Mouse (Mus musculus): ENCODE data around the gene Rps6ka5.

The Rps6ka5 gene

DNA sequence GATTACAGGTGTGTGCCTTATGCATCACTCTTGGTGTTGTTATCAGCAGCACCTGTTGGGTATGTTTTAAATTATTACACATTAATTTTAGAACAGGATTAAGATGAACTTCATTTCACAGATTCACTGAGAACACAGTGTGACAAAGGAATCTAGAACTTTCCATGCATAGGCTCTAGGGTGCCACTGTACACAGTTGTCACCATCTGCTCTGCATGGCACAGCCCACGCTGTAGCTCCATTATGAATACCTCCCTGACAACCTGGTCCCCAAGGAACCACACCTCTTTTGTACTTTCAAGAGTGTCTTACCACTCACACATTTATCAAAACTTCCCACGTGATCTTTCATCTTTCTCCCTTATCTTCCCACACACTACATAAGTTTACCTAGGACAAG, 140.2 kb downstream of the Rps6ka5 start:
- no peak for DNase-seq

DNA sequence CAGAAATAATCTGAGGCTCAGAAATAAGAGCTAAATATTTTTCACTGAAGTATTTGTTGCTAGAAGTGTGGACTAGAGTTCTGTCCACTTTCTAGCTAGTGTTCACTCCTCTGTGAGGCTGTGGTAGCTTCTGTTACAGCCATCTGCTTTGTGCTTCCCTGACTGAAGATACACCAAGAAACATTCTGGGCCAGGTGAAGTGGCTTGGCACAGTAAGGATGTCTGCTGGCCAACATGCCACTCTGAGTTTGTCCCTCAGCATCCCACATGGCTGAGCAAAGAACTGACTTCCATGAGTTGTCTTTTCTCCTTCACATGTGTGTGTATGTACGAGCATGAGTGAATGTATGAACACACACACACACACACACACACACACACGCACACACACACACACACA, 147.6 kb downstream of the Rps6ka5 start:
- DNase-seq, result no peak

DNA sequence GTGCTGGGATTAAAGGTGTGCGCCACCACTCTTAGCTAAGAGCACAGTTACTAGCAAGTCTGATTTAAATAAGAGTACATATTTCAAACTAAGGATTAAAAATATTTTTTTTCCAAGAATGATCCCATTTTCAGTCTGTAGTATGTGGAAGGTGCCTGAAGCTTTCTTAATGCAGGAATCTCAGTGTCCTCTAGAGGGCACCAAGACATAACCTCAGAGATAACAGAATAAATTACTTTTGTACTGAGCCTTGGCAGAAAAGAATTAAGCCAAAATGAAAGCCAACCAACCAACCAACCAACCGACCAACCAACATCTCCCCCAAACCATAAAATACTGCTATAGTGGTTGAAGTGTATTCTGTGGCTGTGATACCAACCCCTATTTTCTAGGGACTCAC, 148.5 kb downstream of the Rps6ka5 start:
- peak; percentile 80 for DNase-seq

DNA sequence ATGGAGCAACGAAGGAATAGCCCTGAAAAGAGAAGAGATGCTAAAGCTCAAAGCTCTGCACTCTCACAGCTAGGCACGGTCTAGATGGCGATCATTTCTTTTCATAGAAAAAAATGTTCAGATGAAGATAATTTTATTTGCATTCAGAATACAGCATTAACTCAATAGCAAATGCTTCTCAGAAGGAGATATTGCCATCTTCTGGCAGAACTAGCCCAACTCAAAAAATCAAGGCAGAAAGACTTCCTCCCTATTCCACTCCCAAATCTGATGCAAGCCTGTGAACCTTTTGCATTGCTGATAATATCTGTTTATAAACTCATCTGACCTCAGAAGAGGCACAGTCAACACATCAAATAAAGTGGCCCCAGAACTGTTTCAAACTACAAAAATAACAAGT, 151.0 kb downstream of the Rps6ka5 start:
- no peak for DNase-seq

DNA sequence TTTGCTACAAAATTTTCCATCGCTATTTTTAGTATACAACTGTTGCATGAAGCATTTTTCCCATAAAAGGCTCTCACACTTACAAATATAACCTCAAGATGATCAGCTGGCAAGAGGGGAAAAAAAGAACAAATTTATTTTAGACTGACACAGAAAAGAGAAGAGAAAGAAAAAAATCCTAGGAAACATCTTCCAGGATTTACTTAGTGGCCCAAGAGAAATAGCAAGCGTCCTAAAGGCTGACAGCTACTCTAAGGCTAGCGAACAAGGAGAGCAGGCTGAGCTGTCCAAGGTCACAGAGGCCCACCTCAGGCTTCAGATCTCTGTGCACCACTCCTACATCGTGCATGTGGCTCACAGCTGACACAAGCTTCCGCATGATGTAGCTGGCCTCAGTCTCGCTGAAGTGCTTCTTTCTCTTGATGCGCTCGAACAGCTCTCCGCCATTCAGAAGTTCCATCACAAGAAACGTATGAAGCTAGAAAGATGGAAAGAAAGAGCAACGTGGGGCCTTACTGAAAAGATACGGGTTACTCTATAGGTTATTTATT, 156.2 kb downstream of the Rps6ka5 start:
- DNase-seq, result no peak

DNA sequence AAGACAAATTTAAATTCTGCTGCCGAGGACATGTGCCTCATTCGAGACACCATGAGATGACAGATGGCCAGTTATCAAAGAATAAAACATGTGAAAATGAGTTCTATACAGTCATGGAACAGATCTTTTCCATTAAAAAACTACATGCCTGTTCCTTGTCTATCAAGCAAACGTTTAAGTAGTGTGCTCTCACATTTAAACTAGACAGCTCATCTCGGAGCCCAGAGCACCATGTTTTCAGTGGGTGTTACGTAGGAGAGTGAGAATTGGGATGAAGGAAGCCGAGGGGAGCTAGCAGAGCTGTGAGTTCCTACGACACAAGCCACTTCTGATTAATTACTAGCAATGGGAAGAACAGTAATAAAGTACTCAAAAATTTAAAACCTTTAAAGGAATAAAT, 158.0 kb downstream of the Rps6ka5 start:
- DNase-seq, result no peak

DNA sequence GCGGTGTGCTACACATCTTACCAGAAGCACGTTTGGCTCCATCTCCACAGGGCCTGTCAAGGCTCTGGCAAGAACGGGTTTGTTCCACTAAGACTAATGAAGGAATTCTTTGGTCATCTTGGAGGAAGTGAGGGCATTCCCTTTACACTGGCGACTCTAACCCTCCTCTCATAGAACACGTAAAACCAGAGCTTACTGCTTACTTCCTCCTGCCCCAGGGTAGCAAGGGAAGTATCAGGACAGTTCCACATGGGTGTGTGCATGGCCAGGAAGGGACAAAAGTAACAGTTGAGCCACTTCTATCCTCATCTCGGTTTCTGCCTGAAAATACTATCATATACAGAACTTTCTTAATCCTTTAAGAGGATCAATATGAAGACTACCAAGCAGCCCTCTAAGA, 158.7 kb downstream of the Rps6ka5 start:
- no peak for DNase-seq

DNA sequence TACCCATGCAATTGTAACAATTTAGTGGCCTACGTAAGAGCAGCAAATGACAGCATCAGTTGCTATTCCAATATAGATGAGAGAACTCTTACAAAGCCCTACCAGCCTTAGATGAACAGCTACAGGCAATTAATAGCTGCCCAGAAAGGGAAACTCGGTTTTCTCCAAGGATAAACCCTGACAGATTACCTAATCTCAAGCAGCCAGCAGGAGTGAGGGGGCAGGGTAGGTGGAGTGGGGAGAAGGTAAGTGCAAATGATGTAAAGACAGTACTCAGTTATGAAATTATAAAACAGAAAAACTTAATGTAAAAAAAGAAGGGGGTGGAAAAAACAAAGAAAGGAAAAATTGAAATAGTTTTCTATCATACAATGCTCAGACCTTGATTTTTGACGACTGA, 159.2 kb downstream of the Rps6ka5 start:
- no peak for DNase-seq

DNA sequence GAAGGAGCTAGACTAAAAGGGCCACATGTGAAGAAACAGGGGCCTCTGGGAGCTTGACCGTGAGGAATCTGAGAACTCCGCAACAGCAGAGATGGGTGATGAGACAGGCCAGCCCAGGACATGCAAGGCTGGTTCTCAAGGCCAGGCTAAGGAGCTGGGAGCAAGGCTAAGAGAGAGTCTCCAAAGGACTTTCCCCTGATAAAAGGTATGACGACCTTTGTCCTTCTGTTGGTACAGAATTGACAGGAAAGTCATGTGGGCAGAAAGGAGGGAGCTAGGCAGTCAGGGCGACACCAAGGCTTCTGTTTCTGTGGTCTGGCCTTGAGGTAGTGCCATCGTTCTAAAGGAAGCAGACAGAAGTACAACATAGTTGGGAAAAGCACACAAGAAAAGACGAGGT, 173.1 kb downstream of the Rps6ka5 start:
- no peak for DNase-seq

DNA sequence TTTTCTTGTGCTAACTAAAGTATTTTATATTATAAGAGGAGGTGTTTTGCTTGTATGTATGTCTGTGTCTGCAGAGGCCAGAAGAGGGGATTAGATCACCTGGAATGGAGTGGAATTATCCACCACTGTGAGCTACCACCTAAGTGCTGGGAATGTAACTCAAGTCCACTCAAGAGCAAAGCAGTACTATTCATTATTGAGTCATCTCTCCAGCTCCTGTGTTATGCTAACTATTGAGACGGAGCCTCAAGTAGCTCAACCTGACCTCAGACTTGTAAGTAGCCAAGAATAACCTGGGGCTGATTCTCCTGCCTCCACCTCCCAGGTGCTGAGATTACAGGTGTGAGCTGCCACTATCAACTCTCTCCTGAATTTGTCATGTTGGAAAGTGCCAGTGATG, 174.8 kb downstream of the Rps6ka5 start:
- DNase-seq, result no peak

DNA sequence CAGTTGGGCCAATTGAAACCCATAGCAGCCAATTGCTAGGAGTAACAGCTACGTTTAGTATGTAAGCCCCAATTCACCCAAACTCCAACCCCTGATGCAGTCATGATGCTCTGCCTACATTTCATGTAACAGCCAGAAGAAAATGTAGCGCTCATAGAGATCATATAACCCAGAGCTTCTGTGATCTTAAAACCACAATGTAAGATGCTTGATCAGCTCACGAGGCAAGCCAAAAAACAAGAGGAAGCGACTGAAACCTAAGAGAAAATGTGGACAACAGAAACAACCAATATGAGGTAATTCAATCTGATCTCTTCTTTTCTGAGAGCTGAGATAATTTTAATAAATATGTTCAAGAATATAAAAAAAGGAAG, 182.6 kb downstream of the Rps6ka5 start:
- DNase-seq, result no peak

DNA sequence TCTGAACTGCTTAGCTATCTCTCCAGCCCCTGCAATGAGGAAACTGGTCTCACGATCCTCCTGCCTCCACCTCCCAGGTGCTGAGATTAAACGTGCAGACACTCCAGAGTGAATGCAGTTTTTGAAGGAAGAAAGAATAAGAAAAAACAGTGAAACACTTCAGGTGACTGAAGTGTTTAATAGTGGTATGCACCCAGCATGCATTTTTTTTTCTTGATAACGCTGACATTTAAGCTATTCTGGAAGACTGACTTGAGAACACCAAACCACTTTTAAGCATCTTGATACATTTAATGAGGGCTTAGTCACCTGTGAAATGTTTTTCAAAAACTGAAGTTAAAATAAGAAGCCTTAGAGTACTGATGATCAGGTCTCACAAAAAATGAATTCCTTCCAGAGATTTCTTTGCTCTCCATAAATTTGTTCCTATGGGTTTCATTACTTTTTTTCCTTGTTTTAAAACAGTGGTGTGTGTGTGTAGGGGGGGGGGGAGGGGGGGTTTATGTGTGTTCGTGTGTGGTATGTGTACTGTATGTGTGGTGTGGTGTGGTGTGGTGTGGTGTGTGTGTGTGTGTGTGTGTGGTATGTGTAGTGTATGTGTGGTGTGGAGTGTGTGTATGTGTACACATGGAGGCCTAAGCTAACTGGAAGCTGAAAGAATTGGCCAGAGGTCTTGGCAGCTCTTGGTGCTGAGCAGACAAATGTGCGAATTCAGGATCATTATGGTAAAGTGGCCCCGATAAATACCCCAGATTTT, 183.2 kb downstream of the Rps6ka5 start:
- no peak for DNase-seq

DNA sequence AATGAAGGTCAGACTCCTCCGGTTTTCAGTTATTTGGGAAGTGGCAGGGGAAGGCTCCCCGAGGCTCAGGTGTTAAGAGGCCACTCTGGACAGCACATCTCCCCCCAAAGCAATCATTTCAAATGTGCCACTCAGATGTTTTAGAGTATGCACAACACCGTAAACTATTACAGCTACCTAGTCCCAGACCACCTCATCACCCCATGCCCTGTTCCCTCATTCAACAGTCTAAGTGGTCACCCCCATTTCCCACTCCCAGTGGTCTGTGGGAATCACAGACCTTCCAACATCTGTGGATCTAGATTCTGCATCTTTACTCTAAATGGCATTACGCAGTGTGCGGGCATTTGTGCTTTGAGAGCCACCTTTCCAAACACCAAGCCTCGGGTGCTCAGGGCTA, 184.3 kb downstream of the Rps6ka5 start:
- no peak for DNase-seq

DNA sequence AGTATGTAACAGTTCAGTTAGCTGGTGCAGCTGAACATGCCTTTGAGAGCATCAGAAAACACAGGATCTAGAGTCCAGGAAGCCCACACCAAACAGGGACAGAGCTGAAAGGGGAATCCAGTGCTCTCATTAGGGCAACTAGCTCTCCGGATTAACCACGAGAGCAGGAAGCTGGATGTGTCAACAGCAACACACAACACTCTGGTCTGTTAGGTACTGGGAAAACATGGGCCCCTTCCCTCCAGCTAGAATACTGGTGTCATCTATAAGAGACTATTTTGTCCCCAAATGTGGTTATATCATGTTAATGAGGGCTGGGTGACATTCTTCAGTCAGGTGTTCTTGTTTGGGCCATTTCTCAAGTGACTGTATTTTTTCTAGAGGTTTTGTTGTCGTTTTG, 184.7 kb downstream of the Rps6ka5 start:
- DNase-seq, result no peak

DNA sequence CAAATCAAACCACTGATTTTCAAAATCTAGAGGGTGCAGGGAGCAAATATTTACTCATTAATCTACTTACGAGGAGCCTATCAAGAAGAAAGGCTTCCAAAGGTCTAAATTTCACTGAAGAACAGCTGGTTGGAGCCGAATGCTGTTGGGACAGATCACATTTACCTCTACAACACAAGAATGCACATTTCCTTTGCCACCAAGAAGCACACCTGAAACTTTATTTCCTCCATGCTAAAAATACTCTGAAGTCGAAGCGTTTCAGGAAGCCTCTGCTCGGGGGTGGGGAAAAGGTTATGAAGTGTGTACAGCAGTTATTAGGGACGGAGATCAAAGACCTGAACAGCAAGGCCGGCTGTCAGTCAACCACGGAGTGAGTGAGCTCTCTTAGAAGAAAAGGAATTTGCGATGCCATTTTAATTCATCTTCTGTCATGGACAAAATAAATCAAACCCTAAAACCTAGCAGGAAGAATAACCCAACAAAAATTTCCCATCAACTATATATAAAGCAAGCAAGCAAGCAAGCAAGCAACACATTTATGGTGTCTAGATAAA, 187.5 kb downstream of the Rps6ka5 start:
- DNase-seq, result no peak

DNA sequence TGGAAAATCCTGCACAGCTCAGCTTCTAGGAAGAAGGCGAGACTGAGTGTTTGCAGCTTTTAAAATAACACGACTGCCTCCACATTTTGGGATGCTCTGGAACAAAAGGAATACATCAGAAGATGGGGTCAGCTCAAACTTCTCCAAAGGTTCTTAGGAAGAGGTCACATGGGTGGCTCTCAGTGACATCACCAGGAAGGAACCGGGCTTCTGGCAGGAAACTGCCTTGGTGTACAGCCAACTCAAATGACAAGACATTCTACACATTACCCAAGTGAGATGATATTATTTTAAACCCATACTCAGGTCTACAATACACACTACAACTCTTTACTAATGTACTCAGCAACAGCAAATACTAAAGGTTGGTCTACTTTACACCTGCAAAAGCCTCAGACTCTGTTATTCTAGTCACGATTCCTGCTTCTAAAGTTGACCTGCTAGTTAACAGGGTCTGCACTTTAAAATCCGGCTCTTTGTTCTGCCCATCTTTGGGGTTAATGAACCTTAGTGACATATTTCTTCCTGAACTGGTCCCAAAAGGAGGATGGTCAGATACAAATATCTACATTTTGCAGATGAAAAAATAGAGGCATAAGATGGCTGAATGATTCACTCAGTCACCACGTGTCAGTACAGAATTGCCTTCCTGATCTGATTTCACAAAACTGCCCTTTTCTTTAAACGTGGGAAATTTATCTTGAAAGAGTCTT, 188.2 kb downstream of the Rps6ka5 start:
- peak; percentile 80 for DNase-seq

DNA sequence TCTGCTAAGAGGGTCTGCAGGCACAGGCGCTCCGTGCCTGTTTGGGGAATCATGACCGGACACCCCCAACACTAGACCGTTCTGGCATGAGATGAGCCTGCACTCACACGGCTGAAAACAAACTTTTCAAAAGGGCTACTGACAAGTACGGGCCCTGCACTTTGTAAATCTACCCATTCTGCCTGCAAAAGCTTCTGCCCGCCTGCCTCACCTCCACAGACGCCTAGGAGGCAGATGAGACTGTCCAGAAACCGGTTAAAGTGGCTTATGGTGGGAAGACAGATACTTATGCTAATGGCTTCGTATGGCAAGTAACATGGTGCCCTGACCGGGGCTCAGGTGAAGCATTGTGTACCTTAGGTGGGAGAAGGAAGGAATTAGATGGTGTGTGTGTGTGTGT, 189.7 kb downstream of the Rps6ka5 start:
- DNase-seq, result no peak

DNA sequence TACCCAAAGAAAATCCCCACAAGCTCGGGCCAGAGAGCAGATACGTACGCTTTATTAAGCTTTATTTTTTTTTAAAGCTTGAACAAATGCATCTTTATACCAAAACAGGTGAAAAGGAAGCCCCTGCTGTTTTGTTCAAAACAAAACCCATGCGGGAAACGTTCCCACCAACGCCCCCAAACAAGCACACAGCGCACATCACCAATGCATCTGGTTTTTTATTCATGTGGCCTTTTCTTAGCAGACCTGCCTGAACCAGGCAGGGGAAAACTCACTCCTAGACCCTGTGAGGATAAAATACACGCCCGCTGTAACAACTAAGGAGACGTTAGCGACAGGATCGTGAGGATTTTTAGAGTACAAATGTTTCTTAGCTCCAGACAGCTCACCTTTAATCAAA, 191.8 kb downstream of the Rps6ka5 start:
- DNase-seq, result no peak

DNA sequence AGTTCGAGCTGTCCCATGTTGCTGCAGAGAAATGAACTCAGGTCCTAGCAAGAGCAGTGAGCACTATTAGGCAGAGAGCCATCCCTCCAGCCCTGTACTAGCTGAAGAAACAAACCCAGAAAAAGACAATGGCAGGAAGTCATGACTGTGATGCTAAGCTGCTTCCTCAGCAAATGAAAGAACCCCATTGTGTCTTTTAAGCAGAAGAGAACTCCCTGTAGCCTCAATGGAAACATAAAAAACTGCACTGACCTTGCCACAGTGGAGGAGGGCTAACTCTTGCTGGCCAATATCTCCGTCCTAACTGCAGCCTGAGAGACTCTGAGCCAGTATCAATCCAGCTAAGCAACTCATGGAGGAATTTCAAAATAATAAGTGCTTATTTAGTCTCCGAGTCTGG, 192.8 kb downstream of the Rps6ka5 start:
- peak; percentile 75 for DNase-seq

DNA sequence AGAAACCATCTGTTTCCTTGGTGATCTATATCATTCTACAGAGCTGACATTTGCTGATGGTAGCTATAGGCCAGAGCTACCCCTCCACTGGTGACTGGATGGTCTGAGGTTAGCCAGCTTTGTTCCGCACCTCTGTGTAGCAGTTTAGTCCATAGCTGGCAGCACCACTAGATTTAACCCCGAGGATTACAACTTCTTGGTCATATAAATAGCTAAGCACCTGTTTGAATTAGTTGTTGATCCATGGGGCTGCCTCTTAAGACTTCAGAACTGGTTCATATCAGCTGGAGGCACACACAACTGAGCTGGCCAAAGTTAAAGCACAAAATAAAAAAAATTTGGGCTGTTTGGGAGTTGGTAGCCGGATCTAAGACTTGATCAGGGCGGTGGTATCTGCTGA, 193.6 kb downstream of the Rps6ka5 start:
- DNase-seq, result no peak

DNA sequence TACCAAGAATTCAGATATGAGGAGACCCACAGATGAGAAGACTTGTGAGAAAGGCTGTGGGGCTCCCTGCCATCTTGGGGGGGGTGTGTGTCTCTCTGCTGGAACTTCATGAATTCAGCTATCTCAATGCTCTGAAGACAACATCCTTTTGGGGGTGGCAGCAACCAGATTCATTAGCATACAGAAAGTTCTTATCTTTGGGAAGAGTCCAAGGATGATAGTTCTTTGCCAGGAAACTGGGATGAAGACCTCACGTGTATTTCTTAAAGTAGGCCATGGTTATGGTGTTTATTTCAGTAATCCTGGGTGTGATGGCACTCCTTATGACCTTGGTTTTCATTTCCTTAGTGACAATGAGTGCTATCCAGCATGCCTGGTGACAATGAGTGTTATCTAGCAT, 195.0 kb downstream of the Rps6ka5 start:
- peak; percentile 24 for DNase-seq

DNA sequence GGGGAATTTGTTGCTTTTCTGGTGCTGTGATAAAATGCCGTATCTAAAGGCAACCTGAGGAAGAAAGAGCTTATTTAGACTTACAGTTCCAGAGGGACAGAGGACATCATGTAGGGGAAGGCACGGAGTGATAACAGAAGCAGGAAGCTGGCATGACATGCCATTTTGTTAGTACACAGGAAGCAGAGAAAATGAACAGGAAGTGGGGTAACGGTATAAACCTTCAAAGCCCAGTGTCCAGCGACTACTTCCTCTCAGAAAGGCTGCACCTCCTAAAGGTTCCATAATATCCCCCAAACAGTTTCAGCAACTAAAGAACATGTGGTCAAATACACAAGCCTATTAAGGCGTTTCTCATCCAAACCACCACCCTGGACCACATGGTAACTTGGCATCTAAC, 195.9 kb downstream of the Rps6ka5 start:
- DNase-seq, result peak; percentile 35

DNA sequence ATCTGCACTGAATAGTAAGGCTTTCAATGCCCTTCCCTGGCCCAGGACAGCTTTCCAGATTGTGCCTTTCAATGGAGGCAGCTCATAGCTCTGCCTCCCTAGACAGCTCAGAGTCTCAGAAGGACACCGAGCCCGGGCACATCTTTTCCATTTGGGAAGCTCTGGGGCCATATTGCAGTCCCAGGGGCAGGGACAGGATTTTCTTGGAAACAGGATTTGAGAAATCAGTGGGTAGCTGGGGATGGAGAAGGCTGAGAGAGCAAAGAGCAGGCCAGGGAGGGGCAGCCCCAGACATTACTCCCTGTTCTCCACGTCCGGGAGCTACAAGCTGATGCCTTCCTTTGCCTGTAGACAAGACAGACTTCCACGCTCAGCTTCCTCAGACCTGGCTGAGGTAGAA, 197.1 kb downstream of the Rps6ka5 start:
- no peak for DNase-seq

DNA sequence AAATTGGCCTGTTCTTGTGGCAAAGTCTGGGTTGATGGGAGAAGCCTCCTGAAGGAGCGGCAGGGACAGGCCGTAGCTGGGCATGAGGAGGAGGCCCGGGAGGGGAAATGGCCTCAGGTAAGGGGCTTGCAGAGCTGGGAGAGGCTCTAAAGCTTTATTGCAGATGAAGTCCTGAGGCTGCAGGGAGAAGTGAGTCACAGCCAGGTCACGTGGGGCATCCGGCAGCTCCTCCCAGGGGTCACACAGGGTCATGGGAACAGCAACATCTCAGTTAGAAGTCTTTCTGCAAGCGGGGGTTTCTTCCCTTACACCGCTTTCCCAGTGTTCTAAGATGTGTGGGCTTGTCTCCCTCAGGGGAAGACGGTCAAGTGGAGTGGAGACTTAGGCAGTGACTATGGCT, 197.6 kb downstream of the Rps6ka5 start:
- DNase-seq, result peak; percentile 77
